Mouse (Mus musculus) CH12.LX (cell line): ENCODE data around the gene Rsph9. TPM values are rescaled to one million over a fixed set of nuclear protein-coding genes. Genes with fewer than 3 reads are reported as not detected.

Experiments
- DNase-seq: peaks from one replicate; pipeline ENCODE4 v3.0.0-alpha.2; 2013; ENCODE audit errors: extremely low read depth
- H3K27ac ChIP-seq: 2 replicates; pipeline ENCODE4 v1.5.1; 2012; ENCODE audit warnings: low read depth, mild to moderate bottlenecking, control low read depth, moderate library complexity; ENCODE audit not compliant: insufficient read depth
- H3K27me3 ChIP-seq: replicated peaks from 2 replicates; pipeline ENCODE3; 2012; ENCODE audit warnings: inconsistent platforms
- H3K36me3 ChIP-seq, 2 experiments: replicated peaks in 1 of 2; 2 replicates each; pipeline versions ENCODE3 to v1.6.1; 2012; ENCODE audit warnings: inconsistent platforms in 1 of 2, low read length in 1 of 2, mild to moderate bottlenecking in 1 of 2, mixed read lengths in 1 of 2, moderate library complexity in 1 of 2; ENCODE audit not compliant: control insufficient read depth in 1 of 2, insufficient read depth in 1 of 2
- H3K4me1 ChIP-seq, 2 experiments: 2 replicates each; pipeline ENCODE4 v1.6.1; 2012; ENCODE audit warnings: inconsistent platforms in 1 of 2, moderate library complexity in 1 of 2; ENCODE audit not compliant: insufficient read depth in 2 of 2, control insufficient read depth in 1 of 2
- H3K4me2 ChIP-seq: 2 replicates; pipeline ENCODE4 v1.6.1; 2012; ENCODE audit warnings: low read depth, mild to moderate bottlenecking, control low read depth; ENCODE audit not compliant: poor library complexity, insufficient read depth, severe bottlenecking
- H3K4me3 ChIP-seq, 3 experiments: fragments of 150-350 bp in 1 of 3; sonication (generic) in 1 of 3; replicated peaks in 1 of 3; 2 replicates each; pipeline versions ENCODE3 to v1.5.1; 2011 to 2012; ENCODE audit warnings: low read depth in 2 of 3, low read length in 2 of 3, mild to moderate bottlenecking in 2 of 3, moderate library complexity in 2 of 3, control low read depth in 1 of 3, improper control_type of control experiment in 1 of 3, inconsistent platforms in 1 of 3, mixed read lengths in 1 of 3; ENCODE audit not compliant: poor library complexity in 1 of 3
- H3K79me2 ChIP-seq: replicated peaks from 2 replicates; pipeline ENCODE4 v1.6.1; 2012; ENCODE audit warnings: mild to moderate bottlenecking, moderate library complexity; ENCODE audit not compliant: control insufficient read depth, poor library complexity, insufficient read depth, severe bottlenecking; ENCODE audit errors: extremely low read depth
- H3K9ac ChIP-seq: 2 replicates; pipeline ENCODE4 v1.6.1; 2012; ENCODE audit warnings: low read depth, mild to moderate bottlenecking, control low read depth, moderate library complexity; ENCODE audit not compliant: insufficient read depth
- H3K9me3 ChIP-seq: replicated peaks from 2 replicates; pipeline ENCODE3; 2012; ENCODE audit warnings: low read length, inconsistent platforms, mixed read lengths
- BHLHE40 ChIP-seq: IDR thresholded peaks from 2 replicates; pipeline ENCODE4 v1.6.1; 2011; ENCODE audit warnings: mild to moderate bottlenecking, low read depth, low read length, improper control_type of control experiment
- CHD1 ChIP-seq: IDR thresholded peaks from 2 replicates; pipeline ENCODE4 v1.6.1; 2012; ENCODE audit warnings: low read depth, low read length, improper control_type of control experiment, inconsistent platforms
- CHD2 ChIP-seq: IDR thresholded peaks from 2 replicates; pipeline ENCODE4 v1.6.1; 2011; ENCODE audit warnings: low read length, improper control_type of control experiment
- CTCF ChIP-seq, 2 experiments: IDR thresholded peaks in 1 of 2; conservative IDR thresholded peaks in 1 of 2; 2 replicates each; pipeline ENCODE4 v1.5.1; 2011 to 2012; ENCODE audit warnings: low read depth in 2 of 2, low read length in 2 of 2, improper control_type of control experiment in 1 of 2, inconsistent platforms in 1 of 2, mild to moderate bottlenecking in 1 of 2, moderate library complexity in 1 of 2
- E2F4 ChIP-seq: IDR thresholded peaks from 2 replicates; pipeline ENCODE4 v1.6.1; 2011; ENCODE audit warnings: low read depth, low read length, improper control_type of control experiment; ENCODE audit not compliant: insufficient replicate concordance
- EP300 ChIP-seq: IDR thresholded peaks from 2 replicates; pipeline ENCODE4 v1.6.1; 2011; ENCODE audit warnings: low read length, improper control_type of control experiment
- ETS1 ChIP-seq: conservative IDR thresholded peaks from 2 replicates; pipeline ENCODE4 v1.6.1; 2012; ENCODE audit warnings: low read depth, mild to moderate bottlenecking, inconsistent platforms, low read length, improper control_type of control experiment, moderate library complexity
- GABPA ChIP-seq: IDR thresholded peaks from 2 replicates; pipeline ENCODE4 v1.6.1; 2012; ENCODE audit warnings: low read depth, low read length, improper control_type of control experiment, inconsistent platforms; ENCODE audit not compliant: insufficient replicate concordance
- HCFC1 ChIP-seq: IDR thresholded peaks from 2 replicates; pipeline ENCODE4 v1.6.1; 2012; ENCODE audit warnings: low read depth, mild to moderate bottlenecking, inconsistent platforms, low read length, improper control_type of control experiment
- IRF4 ChIP-seq: IDR thresholded peaks from 2 replicates; pipeline ENCODE4 v1.6.1; 2014; ENCODE audit warnings: low read depth, mild to moderate bottlenecking, inconsistent platforms, low read length, improper control_type of control experiment
- JUN ChIP-seq: IDR thresholded peaks from 2 replicates; pipeline ENCODE4 v1.6.1; 2011; ENCODE audit warnings: low read depth, mild to moderate bottlenecking, low read length, improper control_type of control experiment, moderate library complexity; ENCODE audit not compliant: insufficient read depth
- JUND ChIP-seq: conservative IDR thresholded peaks from 2 replicates; pipeline ENCODE4 v1.6.1; 2011; ENCODE audit warnings: low read depth, low read length, improper control_type of control experiment
- KAT2A ChIP-seq: IDR thresholded peaks from 2 replicates; pipeline ENCODE4 v1.6.1; 2012; ENCODE audit warnings: low read length, improper control_type of control experiment, inconsistent platforms; ENCODE audit not compliant: insufficient replicate concordance
- MAFK ChIP-seq: IDR thresholded peaks from 2 replicates; pipeline ENCODE4 v1.6.1; 2011; ENCODE audit warnings: low read length, improper control_type of control experiment; ENCODE audit not compliant: insufficient replicate concordance
- MAX ChIP-seq: IDR thresholded peaks from 2 replicates; pipeline ENCODE4 v1.6.1; 2011; ENCODE audit warnings: low read length, improper control_type of control experiment
- MAZ ChIP-seq: IDR thresholded peaks from 2 replicates; pipeline ENCODE4 v1.6.1; 2012; ENCODE audit warnings: low read depth, mild to moderate bottlenecking, inconsistent platforms, low read length, improper control_type of control experiment, moderate library complexity
- MEF2A ChIP-seq: IDR thresholded peaks from 2 replicates; pipeline ENCODE4 v1.6.1; 2014; ENCODE audit warnings: low read depth, mild to moderate bottlenecking, inconsistent platforms, low read length, improper control_type of control experiment, borderline replicate concordance
- MXI1 ChIP-seq: IDR thresholded peaks from 2 replicates; pipeline ENCODE4 v1.6.1; 2011; ENCODE audit warnings: mild to moderate bottlenecking, low read depth, low read length, improper control_type of control experiment
- MYC ChIP-seq: IDR thresholded peaks from 2 replicates; pipeline ENCODE4 v1.6.1; 2011; ENCODE audit warnings: low read depth, mild to moderate bottlenecking, improper control_type of control experiment, low read length
- NRF1 ChIP-seq: IDR thresholded peaks from 2 replicates; pipeline ENCODE4 v1.6.1; 2014; ENCODE audit warnings: low read depth, mild to moderate bottlenecking, inconsistent platforms, low read length, improper control_type of control experiment, moderate library complexity
- POLR2A ChIP-seq: IDR thresholded peaks from 2 replicates; pipeline ENCODE4 v1.6.1; 2011; ENCODE audit warnings: low read depth, mild to moderate bottlenecking, improper control_type of control experiment, low read length
- POLR2AphosphoS2 ChIP-seq: IDR thresholded peaks from 2 replicates; pipeline ENCODE4 v1.6.1; 2011; ENCODE audit warnings: low read depth, low read length, improper control_type of control experiment
- RCOR1 ChIP-seq: conservative IDR thresholded peaks from 2 replicates; pipeline ENCODE4 v1.6.1; 2012; ENCODE audit warnings: low read depth, mild to moderate bottlenecking, inconsistent platforms, low read length, improper control_type of control experiment
- SIN3A ChIP-seq: IDR thresholded peaks from 2 replicates; pipeline ENCODE4 v1.6.1; 2012; ENCODE audit warnings: low read length, improper control_type of control experiment, inconsistent platforms
- SMC3 ChIP-seq: IDR thresholded peaks from 2 replicates; pipeline ENCODE4 v1.6.1; 2011; ENCODE audit warnings: low read depth, low read length, improper control_type of control experiment
- TBP ChIP-seq: conservative IDR thresholded peaks from 2 replicates; pipeline ENCODE4 v1.6.1; 2011; ENCODE audit warnings: low read depth, low read length, improper control_type of control experiment
- TCF12 ChIP-seq: IDR thresholded peaks from 2 replicates; pipeline ENCODE4 v1.6.1; 2014; ENCODE audit warnings: low read depth, mild to moderate bottlenecking, inconsistent platforms, low read length, improper control_type of control experiment
- UBTF ChIP-seq: IDR thresholded peaks from 2 replicates; pipeline ENCODE4 v1.6.1; 2012; ENCODE audit warnings: low read depth, mild to moderate bottlenecking, inconsistent platforms, low read length, improper control_type of control experiment, moderate library complexity
- USF2 ChIP-seq: conservative IDR thresholded peaks from 2 replicates; pipeline ENCODE4 v1.6.1; 2011; ENCODE audit warnings: low read depth, low read length, improper control_type of control experiment
- ZKSCAN1 ChIP-seq: IDR thresholded peaks from 2 replicates; pipeline ENCODE4 v1.6.1; 2012; ENCODE audit warnings: low read depth, inconsistent platforms, low read length, improper control_type of control experiment, borderline replicate concordance
- ZMIZ1 ChIP-seq: IDR thresholded peaks from 2 replicates; pipeline ENCODE4 v1.6.1; 2012; ENCODE audit warnings: low read depth, mild to moderate bottlenecking, inconsistent platforms, low read length, improper control_type of control experiment
- dilution Hi-C: fragments of 300-500 bp; cut with MboI; formaldehyde crosslinking; loops from 2 replicates; pipeline ENCODE4 v1.14.3; 2020; ENCODE audit warnings: low sequenced_read_pairs; ENCODE audit not compliant: extremely low pct_unique_long_range_greater_than_20kb, extremely low pct_ligation_motif_present
- in situ Hi-C: fragments of 300-500 bp; cut with MboI; formaldehyde crosslinking; loops from 3 replicates; pipeline ENCODE4 v1.14.3; 2019; ENCODE audit warnings: low sequenced_read_pairs, low pct_ligation_motif_present, low pct_unique_long_range_greater_than_20kb, mixed read lengths
- polyA plus RNA-seq: library from polyadenylated mRNA; unstranded; fragments of >175 nt; gene quantifications from 2 replicates; pipeline ENCODE4 v1.2.1, GENCODE M21; 2012; ENCODE audit warnings: low read depth; ENCODE audit not compliant: insufficient read length
- total RNA-seq, 2 experiments: library from RNA; depleted of rRNA; stranded (reverse); fragments of 300-350 nt in 1 of 2; fragments of >200 nt in 1 of 2; gene quantifications; 2 replicates each; pipeline ENCODE4 v1.2.3; 2012 to 2014

Gene Rsph9
- total and polyA plus RNA-seq, 3 experiments, result 0.61 to 1.1 TPM; not detected in 1

DNA sequence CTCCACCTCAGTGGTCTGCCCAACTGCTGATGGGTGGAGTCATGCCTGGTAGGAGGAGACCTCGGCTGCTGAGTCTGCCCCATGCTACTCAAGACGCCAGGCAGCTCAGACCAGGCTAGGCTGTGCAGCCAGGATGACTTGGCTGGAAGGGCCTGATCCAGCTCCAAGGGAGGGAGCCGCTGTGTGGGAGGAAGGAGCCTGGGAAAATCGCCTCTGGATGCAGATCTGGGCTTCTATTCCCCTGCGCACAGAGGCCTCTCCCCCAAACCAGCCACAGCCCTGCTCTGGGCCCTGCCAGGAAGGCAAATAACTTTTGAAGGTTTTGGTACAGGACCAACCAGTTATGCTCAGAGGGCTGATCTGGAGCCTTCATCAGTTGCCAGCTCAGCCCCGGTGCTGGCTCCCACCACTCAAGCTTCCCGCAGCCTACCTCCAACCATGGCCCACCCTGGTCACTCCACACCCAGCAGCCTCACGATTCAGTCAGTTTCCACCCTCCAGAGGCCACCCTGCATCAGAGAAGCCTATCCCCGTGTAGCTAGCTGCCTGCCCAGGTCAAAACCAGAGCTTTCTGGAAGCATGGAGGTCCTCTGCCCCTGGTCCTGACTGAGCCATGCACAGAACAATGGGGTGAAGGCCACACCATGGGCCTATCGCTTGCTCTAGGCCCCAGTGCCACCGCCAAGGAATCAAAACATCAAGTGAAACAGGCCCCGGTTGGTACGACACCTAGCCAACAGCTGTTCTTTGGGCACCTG, 14.1 kb downstream of the Rsph9 start:
- in situ Hi-C loops, result loop anchor here (10.0 kb wide), 1 partner anchor 95 kb away; the partner anchor contains the start of gene Vegfa
- Histone ChIP-seq H3K4me1 (no peaks in the 10 kb centered on the region), H3K27me3 (no peaks in the 10 kb centered on the region), H3K9me3 (no peaks in the 10 kb centered on the region), H3K79me2 (no peaks in the 10 kb centered on the region)
- DNase-seq, result no peak
- TF ChIP-seq KAT2A (no peak), MYC (no peak), MAFK (no peak), NRF1 (no peak), TCF12 (no peak), EP300 (no peak), USF2 (no peak), TBP (no peak), HCFC1 (no peak), MEF2A (no peak), SMC3 (no peak), JUND (no peak), ZKSCAN1 (no peak), JUN (no peak), IRF4 (no peak), GABPA (no peak), CHD2 (no peak), RCOR1 (no peak), MAX (no peak)
- TF ChIP-seq, all 38 proteins: peak for 0
- Histone ChIP-seq H3K4me2 (no peak overlapping the region), H3K27ac (no peak overlapping the region), H3K4me3 (no peak overlapping the region), H3K9ac (no peak overlapping the region), H3K36me3 (peaks cover 46 to 60% of the 10 kb centered on the region in 2 experiments)
- dilution Hi-C loops, result no loop called here

DNA sequence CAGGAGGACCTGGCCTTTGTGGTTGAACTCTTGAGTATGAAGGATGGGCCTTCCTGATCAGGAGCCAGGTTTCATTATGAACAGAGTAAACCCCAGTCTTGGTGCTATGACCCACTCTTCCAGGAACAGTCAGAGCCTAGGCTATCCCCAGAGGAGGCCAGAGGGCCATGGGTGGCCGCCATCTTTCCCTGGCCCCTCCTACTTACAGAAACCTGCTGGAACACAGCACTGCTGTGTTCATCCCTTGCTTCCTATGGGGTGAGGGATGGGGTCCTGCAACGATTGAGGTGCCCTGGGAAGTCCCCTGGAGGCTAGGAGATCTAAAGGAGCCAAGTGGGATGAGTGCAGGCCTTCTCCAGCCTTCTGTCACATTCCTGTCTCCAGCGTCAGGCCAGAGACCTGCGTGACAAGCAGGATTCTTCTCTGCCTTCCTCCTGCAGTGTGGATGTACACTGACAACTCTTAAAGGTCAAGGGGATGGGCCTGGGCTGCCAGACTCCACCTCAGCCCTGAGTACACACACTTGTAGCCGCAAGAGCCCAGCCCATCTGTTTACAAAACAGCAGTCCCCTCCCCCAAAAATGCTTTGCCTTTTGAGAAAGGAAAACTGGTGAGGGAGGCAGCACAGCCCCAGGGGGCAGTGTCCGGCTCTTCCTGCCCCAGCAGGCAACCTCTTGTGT, 16.1 kb downstream of the Rsph9 start:
- no peak overlapping the region for H3K27ac ChIP-seq
- no peak overlapping the region for H3K4me2 ChIP-seq
- no peaks in the 10 kb centered on the region for H3K27me3 ChIP-seq
- H3K36me3 ChIP-seq, result peaks cover 66 to 79% of the 10 kb centered on the region in 2 experiments
- H3K79me2 ChIP-seq, result no peaks in the 10 kb centered on the region
- H3K4me3 ChIP-seq, result no peak overlapping the region
- in situ Hi-C loops, result no loop called here
- dilution Hi-C loops, result no loop called here
- H3K9me3 ChIP-seq, result no peaks in the 10 kb centered on the region
- no peak for DNase-seq
- no peak overlapping the region for H3K9ac ChIP-seq
- H3K4me1 ChIP-seq, result no peaks in the 10 kb centered on the region
- TF ChIP-seq BHLHE40 (no peak), SMC3 (no peak), NRF1 (no peak), CHD1 (no peak), POLR2AphosphoS2 (no peak), MEF2A (no peak), ETS1 (no peak), ZMIZ1 (no peak), SIN3A (no peak), GABPA (no peak), TCF12 (no peak), ZKSCAN1 (no peak), CTCF (conservative IDR thresholded peaks at IDR 0.05 in 1 of 2, IDR thresholded peaks at IDR 0.05 in 1 of 2; ENCODE audit: low read depth in 2 of 2, low read length in 2 of 2) (no peak), MAZ (no peak), E2F4 (no peak), TBP (no peak), POLR2A (no peak), MXI1 (no peak), UBTF (no peak)
